Mouse (Mus musculus) splenic B cell, adult 2 months (primary cell): ENCODE measurements around the gene Zmynd8.

Experiments
- DNase-seq: peaks from one replicate; pipeline ENCODE4 v3.0.0-alpha.2; 2011; ENCODE audit warnings: low read depth, low spot score
- H3K27me3 ChIP-seq: 2 replicates; pipeline ENCODE4 v1.6.1; 2012; ENCODE audit warnings: mild to moderate bottlenecking, low read length, moderate library complexity, mixed read lengths; ENCODE audit not compliant: control insufficient read depth, poor library complexity, insufficient read depth, severe bottlenecking
- H3K36me3 ChIP-seq: 2 replicates; pipeline ENCODE4 v1.6.1; 2012; ENCODE audit warnings: mild to moderate bottlenecking, low read length, moderate library complexity, mixed read lengths; ENCODE audit not compliant: control insufficient read depth, poor library complexity, insufficient read depth, severe bottlenecking

The Zmynd8 gene

GRCm38 (mm10) chr2:165825964-165826712 is 72.7 kb downstream of the Zmynd8 start:
- no peaks in the 10 kb centered on the region for H3K27me3 ChIP-seq
- H3K36me3 ChIP-seq: peaks cover 6% of the 10 kb centered on the region
- peak; percentile 47 for DNase-seq

- no peak for DNase-seq
- no peaks in the 10 kb centered on the region for H3K27me3 ChIP-seq
Observed at GRCm38 (mm10) chr2:165825261-165825900, 73.4 kb downstream of the Zmynd8 start.

GRCm38 (mm10) chr2:165824826-165825225 is 74.0 kb downstream of the Zmynd8 start:
- H3K27me3 ChIP-seq: no peaks in the 10 kb centered on the region
- H3K36me3 ChIP-seq: peaks cover 6% of the 10 kb centered on the region
- no peak for DNase-seq

More at GRCm38 (mm10) chr2:165825261-165825900, 73.4 kb downstream of the Zmynd8 start:
- peaks cover 6% of the 10 kb centered on the region for H3K36me3 ChIP-seq

- Histone ChIP-seq H3K36me3 (peaks cover 3% of the 10 kb centered on the region; the same call in 1 of the 2 replicates), H3K27me3 (no peaks in the 10 kb centered on the region)
- no peak for DNase-seq
Observed at GRCm38 (mm10) chr2:165822478-165822877, 76.3 kb downstream of the Zmynd8 start.

GRCm38 (mm10) chr2:165821671-165822070 is 77.1 kb downstream of the Zmynd8 start:
- H3K27me3 ChIP-seq: no peaks in the 10 kb centered on the region
- DNase-seq: no peak

GRCm38 (mm10) chr2:165820504-165821095 is 78.2 kb downstream of the Zmynd8 start:
- Histone ChIP-seq H3K27me3 (no peaks in the 10 kb centered on the region), H3K36me3 (peaks cover 7% of the 10 kb centered on the region)

More at GRCm38 (mm10) chr2:165821671-165822070, 77.1 kb downstream of the Zmynd8 start:
- peaks cover 6% of the 10 kb centered on the region for H3K36me3 ChIP-seq

GRCm38 (mm10) chr2:165820073-165820472 is 78.7 kb downstream of the Zmynd8 start:
- H3K36me3 ChIP-seq: peaks cover 7% of the 10 kb centered on the region
- no peaks in the 10 kb centered on the region for H3K27me3 ChIP-seq
- peak; percentile 11 for DNase-seq

More at GRCm38 (mm10) chr2:165820504-165821095, 78.2 kb downstream of the Zmynd8 start:
- no peak for DNase-seq

- H3K27me3 ChIP-seq: no peaks in the 10 kb centered on the region
- H3K36me3 ChIP-seq: peaks cover 10% of the 10 kb centered on the region
- peak; percentile 76 for DNase-seq
Observed at GRCm38 (mm10) chr2:165818985-165819948, 79.5 kb downstream of the Zmynd8 start.

- DNase-seq: no peak
- Histone ChIP-seq H3K27me3 (no peaks in the 10 kb centered on the region), H3K36me3 (peaks cover 12% of the 10 kb centered on the region)
Observed at GRCm38 (mm10) chr2:165818570-165818969, 80.2 kb downstream of the Zmynd8 start.

GRCm38 (mm10) chr2:165817437-165817836 is 81.4 kb downstream of the Zmynd8 start:
- Histone ChIP-seq H3K36me3 (peaks cover 14% of the 10 kb centered on the region), H3K27me3 (no peaks in the 10 kb centered on the region)
- DNase-seq: no peak

GRCm38 (mm10) chr2:165815103-165815880 is 83.5 kb downstream of the Zmynd8 start:
- Histone ChIP-seq H3K36me3 (peaks cover 23% of the 10 kb centered on the region), H3K27me3 (no peaks in the 10 kb centered on the region)
- DNase-seq: peak; percentile 23

- Histone ChIP-seq H3K36me3 (peaks cover 22% of the 10 kb centered on the region), H3K27me3 (no peaks in the 10 kb centered on the region)
- DNase-seq: no peak
Observed at GRCm38 (mm10) chr2:165812889-165813288, 85.9 kb downstream of the Zmynd8 start.

- DNase-seq: peak; percentile 38
- no peaks in the 10 kb centered on the region for H3K27me3 ChIP-seq
- H3K36me3 ChIP-seq: peaks cover 27% of the 10 kb centered on the region
Observed at GRCm38 (mm10) chr2:165811536-165811935, 87.3 kb downstream of the Zmynd8 start.
